Mouse (Mus musculus) MEL (cell line): Measurements from ENCODE around the gene Gtf2a1. TPM values are rescaled to one million over a fixed set of nuclear protein-coding genes. Genes with fewer than 3 reads are reported as not detected.

Experiments
- DNase-seq: peaks from one replicate; pipeline ENCODE4 v3.0.0; 2011; ENCODE audit warnings: low read depth, low spot score
- H3K27ac ChIP-seq: 2 replicates; pipeline ENCODE4 v1.5.1; 2012; ENCODE audit warnings: low read depth, mild to moderate bottlenecking, control low read depth, low read length, moderate library complexity; ENCODE audit not compliant: control insufficient read depth
- H3K27me3 ChIP-seq, 2 experiments: fragments of 150-350 bp in 1 of 2; sonication (generic) in 1 of 2; 2 replicates each; pipeline ENCODE4 v1.6.1; 2012; ENCODE audit warnings: low read length in 2 of 2, mild to moderate bottlenecking in 2 of 2, improper control_type of control experiment in 1 of 2, moderate library complexity in 1 of 2; ENCODE audit not compliant: insufficient read depth in 2 of 2, control insufficient read depth in 1 of 2
- H3K36me3 ChIP-seq, 2 experiments: 2 replicates each; pipeline ENCODE4 v1.6.1; 2012 to 2014; ENCODE audit warnings: low read length in 2 of 2, improper control_type of control experiment in 1 of 2, inconsistent platforms in 1 of 2, mild to moderate bottlenecking in 1 of 2; ENCODE audit not compliant: insufficient read depth in 2 of 2, control insufficient read depth in 1 of 2
- H3K4me1 ChIP-seq, 2 experiments: fragments of 150-350 bp in 1 of 2; sonication (generic) in 1 of 2; 2 replicates each; pipeline ENCODE4 v1.6.1; 2012; ENCODE audit warnings: low read length in 2 of 2, improper control_type of control experiment in 1 of 2, mild to moderate bottlenecking in 1 of 2; ENCODE audit not compliant: insufficient read depth in 2 of 2, control insufficient read depth in 1 of 2
- H3K4me3 ChIP-seq, 2 experiments: fragments of 150-350 bp in 1 of 2; sonication (generic) in 1 of 2; 2 replicates each; pipeline ENCODE4 v1.5.1; 2012; ENCODE audit warnings: low read depth in 2 of 2, low read length in 2 of 2, mild to moderate bottlenecking in 2 of 2, moderate library complexity in 2 of 2, control low read depth in 1 of 2, improper control_type of control experiment in 1 of 2; ENCODE audit not compliant: control insufficient read depth in 1 of 2, insufficient read depth in 1 of 2
- H3K79me2 ChIP-seq: 2 replicates; pipeline ENCODE4 v1.6.1; 2012; ENCODE audit warnings: mild to moderate bottlenecking, low read length, moderate library complexity; ENCODE audit not compliant: control insufficient read depth, poor library complexity, insufficient read depth
- H3K9ac ChIP-seq: 2 replicates; pipeline ENCODE4 v1.6.1; 2012; ENCODE audit warnings: low read depth, mild to moderate bottlenecking, control low read depth, low read length, moderate library complexity; ENCODE audit not compliant: control insufficient read depth, poor library complexity, severe bottlenecking
- H3K9me3 ChIP-seq: fragments of 150-350 bp; sonication (generic); replicated peaks from 2 replicates; pipeline ENCODE4 v1.6.1; 2012; ENCODE audit warnings: mild to moderate bottlenecking, low read length, improper control_type of control experiment, moderate library complexity; ENCODE audit not compliant: insufficient read depth
- BHLHE40 ChIP-seq: IDR thresholded peaks from 2 replicates; pipeline ENCODE4 v1.6.1; 2012; ENCODE audit warnings: low read depth, mild to moderate bottlenecking, inconsistent platforms, low read length, improper control_type of control experiment, borderline replicate concordance
- CHD1 ChIP-seq: IDR thresholded peaks from 2 replicates; pipeline ENCODE4 v1.6.1; 2012; ENCODE audit warnings: low read depth, mild to moderate bottlenecking, inconsistent platforms, low read length, improper control_type of control experiment
- CHD2 ChIP-seq: IDR thresholded peaks from 2 replicates; pipeline ENCODE4 v1.6.1; 2011; ENCODE audit warnings: low read length, improper control_type of control experiment
- ELF1 ChIP-seq: IDR thresholded peaks from 2 replicates; pipeline ENCODE4 v1.6.1; 2014; ENCODE audit warnings: low read depth, mild to moderate bottlenecking, inconsistent platforms, low read length, improper control_type of control experiment, moderate library complexity
- EP300 ChIP-seq, 2 experiments: IDR thresholded peaks; 2 replicates each; pipeline ENCODE4 v1.6.1; 2011; ENCODE audit warnings: improper control_type of control experiment in 2 of 2, low read length in 2 of 2, low read depth in 1 of 2, mild to moderate bottlenecking in 1 of 2
- GATA1 ChIP-seq: IDR thresholded peaks from 2 replicates; pipeline ENCODE4 v1.6.1; 2011; ENCODE audit warnings: low read depth, low read length, improper control_type of control experiment
- MAX ChIP-seq: IDR thresholded peaks from 2 replicates; pipeline ENCODE4 v1.6.1; 2011; ENCODE audit warnings: low read length, improper control_type of control experiment
- POLR2A ChIP-seq, 2 experiments: IDR thresholded peaks; 2 replicates each; pipeline ENCODE4 v1.6.1; 2011 to 2012; ENCODE audit warnings: low read length in 2 of 2, mild to moderate bottlenecking in 2 of 2, control low read depth in 1 of 2, improper control_type of control experiment in 1 of 2, low read depth in 1 of 2, moderate library complexity in 1 of 2; ENCODE audit not compliant: control insufficient read depth in 1 of 2, insufficient read depth in 1 of 2, poor library complexity in 1 of 2
- POLR2AphosphoS5 ChIP-seq: IDR thresholded peaks from 2 replicates; pipeline ENCODE4 v1.6.1; 2012; ENCODE audit warnings: low read depth, borderline replicate concordance, mild to moderate bottlenecking, inconsistent platforms, low read length, moderate library complexity, mixed read lengths
- RAD21 ChIP-seq: IDR thresholded peaks from 2 replicates; pipeline ENCODE4 v1.6.1; 2011; ENCODE audit warnings: mild to moderate bottlenecking, low read depth, low read length, improper control_type of control experiment
- TAL1 ChIP-seq: IDR thresholded peaks from 2 replicates; pipeline ENCODE4 v1.6.1; 2012; ENCODE audit warnings: mild to moderate bottlenecking, inconsistent platforms, low read length, moderate library complexity, mixed read lengths
- TCF12 ChIP-seq: IDR thresholded peaks from 2 replicates; pipeline ENCODE4 v1.6.1; 2014; ENCODE audit warnings: low read depth, mild to moderate bottlenecking, inconsistent platforms, low read length, improper control_type of control experiment, moderate library complexity
- UBTF ChIP-seq: IDR thresholded peaks from 2 replicates; pipeline ENCODE4 v1.6.1; 2012; ENCODE audit warnings: low read depth, mild to moderate bottlenecking, inconsistent platforms, low read length, improper control_type of control experiment, moderate library complexity, borderline replicate concordance; ENCODE audit not compliant: insufficient read depth
- ZKSCAN1 ChIP-seq: IDR thresholded peaks from 2 replicates; pipeline ENCODE4 v1.6.1; 2012; ENCODE audit warnings: low read depth, mild to moderate bottlenecking, inconsistent platforms, low read length, improper control_type of control experiment, moderate library complexity
- polyA plus RNA-seq, 2 experiments: library from polyadenylated mRNA; stranded (reverse) in 1 of 2; unstranded in 1 of 2; fragments of >175 nt in 1 of 2; fragments of >200 nt in 1 of 2; gene quantifications; 2 replicates each; pipeline versions ENCODE4 v1.2.1 to v1.2.4; 2012; ENCODE audit warnings: low replicate concordance in 2 of 2, low read depth in 1 of 2; ENCODE audit not compliant: insufficient read length in 2 of 2, insufficient read depth in 1 of 2, missing spikeins in 1 of 2
- total RNA-seq: library from RNA; depleted of rRNA; stranded (reverse); fragments of 300-350 nt; gene quantifications from 2 replicates; pipeline ENCODE4 v1.2.3, GENCODE M21; 2012; rRNA removed

The Gtf2a1 gene
- total and polyA plus RNA-seq, 3 experiments, result 14.3 to 15.3 TPM; not detected in 1

- no peaks in the 10 kb centered on the region for H3K9me3 ChIP-seq
- H3K4me3 ChIP-seq, result no peak overlapping the region
- no peaks in the 10 kb centered on the region for H3K79me2 ChIP-seq
- H3K27ac ChIP-seq, result no peak overlapping the region
- no peak for DNase-seq
- H3K27me3 ChIP-seq, result peaks cover 0 to 2% of the 10 kb centered on the region in 2 experiments; a peak in 2 of 4 replicates
- H3K4me1 ChIP-seq, result no peaks in the 10 kb centered on the region
- H3K36me3 ChIP-seq, result no peaks in the 10 kb centered on the region
- H3K9ac ChIP-seq, result no peak overlapping the region
- TF ChIP-seq ZKSCAN1, result no peak
- TF ChIP-seq BHLHE40, result no peak
- no peak for TF ChIP-seq CHD2
- no peak for TF ChIP-seq POLR2AphosphoS5
- TF ChIP-seq UBTF, result no peak
- no peak for TF ChIP-seq MAX
- no peak for TF ChIP-seq ELF1
- no peak for TF ChIP-seq TAL1
- TF ChIP-seq CHD1, result no peak
- no peak for TF ChIP-seq TCF12
- TF ChIP-seq GATA1, result no peak
- no peak for TF ChIP-seq EP300 (IDR thresholded peaks at IDR 0.05; ENCODE audit: low read depth in 1 of 2, low read length in 2 of 2)
- TF ChIP-seq, all 39 proteins: peak for 0
Measured at GRCm38 (mm10) chr12:91513980-91514379, 76.3 kb downstream of the Gtf2a1 start.

- no peak for DNase-seq
- no peaks in the 10 kb centered on the region for H3K9me3 ChIP-seq
- no peaks in the 10 kb centered on the region; a peak in 2 of 4 replicates for H3K27me3 ChIP-seq
- H3K79me2 ChIP-seq, result no peaks in the 10 kb centered on the region
- H3K4me1 ChIP-seq, result no peaks in the 10 kb centered on the region
- no peak overlapping the region for H3K4me3 ChIP-seq
- no peak overlapping the region for H3K27ac ChIP-seq
- H3K9ac ChIP-seq, result no peak overlapping the region
- TF ChIP-seq POLR2A (IDR thresholded peaks at IDR 0.05; ENCODE audit: control insufficient read depth in 1 of 2, insufficient read depth in 1 of 2, low read depth in 1 of 2, low read length in 2 of 2, poor library complexity in 1 of 2), result no peak
- TF ChIP-seq CHD1, result no peak
- no peak for TF ChIP-seq RAD21
- no peaks in the 10 kb centered on the region for H3K36me3 ChIP-seq
Measured at GRCm38 (mm10) chr12:91511766-91512165, 78.5 kb downstream of the Gtf2a1 start.

Other genes with a start within 250 kb of the Gtf2a1 start
- 11.6 and 12.7 TPM in 2 replicates for gene Cep128, start 206.1 kb downstream of the Gtf2a1 start, total RNA-seq
- gene Cep128, start 206.1 kb downstream of the Gtf2a1 start, polyA plus RNA-seq, result 10 to 100 TPM; 23.3 to 40.1 TPM
- gene Tshr, start 205.9 kb downstream of the Gtf2a1 start, total RNA-seq, result not detected in 2 replicates
- not detected for gene Tshr, start 205.9 kb downstream of the Gtf2a1 start, polyA plus RNA-seq
- not detected in 2 replicates for gene Ston2, start 197.9 kb upstream of the Gtf2a1 start, total RNA-seq
- not detected for gene Ston2, start 197.9 kb upstream of the Gtf2a1 start, polyA plus RNA-seq